Mouse (Mus musculus): ENCODE measurements around the gene Tmem161b. TPM values are rescaled to one million over a fixed set of nuclear protein-coding genes. Genes with fewer than 3 reads are reported as not detected.
"Not testable (repeated sequence)": the region's sequence is repeated elsewhere in the genome, so short reads cannot be mapped to it uniquely, and the experiment has no call there.

Tmem161b gene
- total RNA-seq (2021): 10 to 100 TPM; 11.5 to 11.6 TPM
- long read RNA-seq, experiment 1, transcript Tmem161b-201 (12 exons, 2,857 nt): major isoform, 13 of 21 reads
- long read RNA-seq, experiment 1, partial matches to known transcripts: 0 of 21 reads
- long read RNA-seq, experiment 1, other reads (novel, unspliced or antisense): 8 of 21 reads
- long read RNA-seq, experiment 2, transcript Tmem161b-201 (12 exons, 2,857 nt): major isoform, 9 of 11 reads
- long read RNA-seq, experiment 2, partial matches to known transcripts: 0 of 11 reads
- long read RNA-seq, experiment 2, other reads (novel, unspliced or antisense): 2 of 11 reads

DNA sequence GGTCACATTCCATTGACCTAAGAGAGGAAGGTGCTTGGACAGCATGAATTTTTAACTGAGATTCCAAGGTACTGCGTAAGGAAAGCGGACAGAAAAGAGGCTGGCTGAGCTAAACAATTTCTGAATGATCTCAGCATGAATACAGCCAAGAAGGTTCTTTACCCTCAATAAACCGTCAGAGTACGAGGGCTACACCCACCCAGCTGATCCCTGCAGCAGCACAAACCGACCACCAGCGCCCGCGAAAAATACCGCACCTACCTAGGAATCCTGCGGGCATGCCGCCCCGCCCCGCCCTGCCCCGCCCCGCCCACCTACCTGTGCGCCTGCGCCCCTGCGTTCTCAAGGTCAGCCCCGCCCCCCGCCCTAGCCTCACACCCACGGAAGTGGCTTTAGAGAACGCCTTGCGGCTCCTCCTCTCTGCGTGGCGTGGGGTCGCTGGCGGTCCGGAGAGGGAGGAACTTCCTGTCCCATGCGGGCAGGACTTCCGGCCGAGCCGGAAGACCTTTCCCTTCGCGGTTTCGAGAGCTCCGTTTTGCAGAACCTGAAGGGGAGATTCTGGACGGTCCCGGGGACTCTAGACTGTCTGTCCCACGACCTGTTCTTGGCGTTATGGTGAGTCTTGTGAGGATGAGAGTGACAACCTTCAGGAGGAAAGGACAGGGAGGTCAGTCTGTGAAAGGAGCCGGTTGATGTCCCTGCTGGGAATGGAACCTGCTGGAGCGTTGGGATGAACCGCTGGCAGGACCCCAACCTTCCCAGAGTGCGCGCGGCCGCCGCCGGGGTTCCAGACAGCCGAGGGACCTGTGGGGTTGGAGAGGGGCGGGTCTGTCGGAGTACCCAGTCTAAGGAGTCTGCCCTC, at the start of gene Tmem161b:
Gene Tmem161b, plus strand, starts transcription at position 477 of the 862 bp plus-strand sequence.
- peak; percentile 88 for DNase-seq (ENCODE audit: low spot score)

- not testable (repeated sequence) for DNase-seq (ENCODE audit: low spot score)
Observed at GRCm38 (mm10) chr13:84185835-84186234, 36.3 kb upstream of the Tmem161b start.

- no peak for DNase-seq (ENCODE audit: low spot score)
Observed at GRCm38 (mm10) chr13:84192723-84193122, 29.4 kb upstream of the Tmem161b start.

- no peak for DNase-seq (ENCODE audit: low spot score)
Observed at GRCm38 (mm10) chr13:84222682-84222992, 541 bp downstream of the Tmem161b start.

DNA sequence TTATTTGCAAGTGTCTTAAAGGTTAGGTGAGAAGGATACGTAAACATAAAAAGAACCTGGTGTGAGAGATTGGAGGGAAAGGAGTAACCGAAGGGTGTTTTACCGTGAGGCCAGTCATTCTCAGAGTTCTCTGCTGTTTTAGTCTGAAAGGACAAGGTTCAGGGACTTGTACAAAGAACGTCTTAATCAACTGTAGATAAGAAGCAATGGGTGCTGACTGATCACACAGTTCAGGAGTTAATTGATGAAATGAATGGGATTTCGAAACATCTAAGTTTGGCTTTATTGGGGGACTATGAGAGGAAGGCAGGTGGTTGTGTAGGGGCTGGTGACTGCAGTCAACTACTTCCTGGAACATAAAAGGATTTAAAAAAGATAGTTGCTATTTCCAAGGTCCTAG, 922 bp downstream of the Tmem161b start:
- DNase-seq (ENCODE audit: low spot score): no peak

- DNase-seq (ENCODE audit: low spot score): no peak
Observed at GRCm38 (mm10) chr13:84234019-84234418, 11.9 kb downstream of the Tmem161b start.

DNA sequence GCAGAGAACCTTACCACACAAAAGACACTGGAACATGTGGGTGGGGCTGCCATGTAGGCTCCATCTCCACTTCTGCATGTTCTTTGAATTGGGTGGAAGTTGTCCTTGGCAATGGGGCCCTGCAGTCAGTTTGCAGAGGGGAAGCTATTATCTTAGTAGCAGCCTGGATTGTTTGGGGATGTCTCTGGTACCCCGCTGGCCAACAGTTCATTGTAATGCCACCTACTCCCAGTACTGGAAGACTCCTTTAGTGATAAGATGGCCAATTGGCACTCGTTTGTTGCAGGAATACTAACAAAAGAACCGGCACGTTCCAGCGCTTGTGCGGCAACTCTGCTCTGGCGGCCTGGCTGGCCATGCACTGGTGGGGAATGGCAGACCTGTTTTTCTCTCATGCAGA, 14.7 kb downstream of the Tmem161b start:
- DNase-seq (ENCODE audit: low spot score): no peak

- DNase-seq (ENCODE audit: low spot score): no peak
Observed at GRCm38 (mm10) chr13:84238184-84238583, 16.1 kb downstream of the Tmem161b start.

GRCm38 (mm10) chr13:84248065-84248464, 26.0 kb downstream of the Tmem161b start:
- no peak for DNase-seq (ENCODE audit: low spot score)

DNA sequence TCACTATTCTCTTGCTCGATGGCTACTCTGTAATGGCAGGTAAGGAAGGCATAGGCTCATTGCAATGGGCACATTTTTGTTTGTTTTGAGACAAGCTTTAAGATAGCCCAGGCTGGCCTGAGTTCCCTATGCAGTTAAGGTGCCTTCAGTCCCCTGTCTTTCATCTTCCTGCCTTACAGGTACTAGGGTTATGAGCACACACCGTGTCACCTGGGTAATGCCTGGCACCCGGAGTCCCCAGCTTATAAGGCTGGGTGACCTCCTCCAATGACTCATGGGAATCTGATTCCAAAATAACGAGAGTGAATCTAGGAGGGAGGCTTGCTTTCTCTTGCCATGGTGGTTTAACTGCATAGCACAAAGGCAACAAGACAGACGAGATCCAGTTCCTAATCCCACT, 29.2 kb downstream of the Tmem161b start:
- no peak for DNase-seq (ENCODE audit: low spot score)

DNA sequence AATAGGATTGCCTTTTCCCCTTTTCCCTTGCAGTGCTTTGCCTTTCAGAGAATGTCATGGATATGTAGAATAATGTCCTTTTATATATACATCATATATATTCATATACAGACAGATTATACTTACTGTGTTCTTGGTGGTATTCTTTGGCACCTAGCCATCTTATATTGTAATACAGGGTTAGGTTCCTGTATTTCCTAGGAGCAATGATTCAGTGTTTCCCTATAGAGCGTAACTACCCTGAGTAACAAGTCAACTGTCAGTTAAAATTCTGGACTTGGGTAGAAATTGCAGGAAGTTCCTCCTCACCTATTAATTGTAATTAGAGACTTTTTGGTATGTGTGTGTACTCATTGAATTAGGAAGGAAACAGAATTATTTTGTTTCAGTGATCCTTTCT, 33.0 kb downstream of the Tmem161b start:
- no peak for DNase-seq (ENCODE audit: low spot score)

GRCm38 (mm10) chr13:84264418-84264817, 42.3 kb downstream of the Tmem161b start:
- not testable (repeated sequence) for DNase-seq (ENCODE audit: low spot score)

GRCm38 (mm10) chr13:84276246-84276645, 54.1 kb downstream of the Tmem161b start:
- no peak for DNase-seq (ENCODE audit: low spot score)

GRCm38 (mm10) chr13:84280352-84280751, 58.3 kb downstream of the Tmem161b start:
- DNase-seq (ENCODE audit: low spot score): no peak

DNA sequence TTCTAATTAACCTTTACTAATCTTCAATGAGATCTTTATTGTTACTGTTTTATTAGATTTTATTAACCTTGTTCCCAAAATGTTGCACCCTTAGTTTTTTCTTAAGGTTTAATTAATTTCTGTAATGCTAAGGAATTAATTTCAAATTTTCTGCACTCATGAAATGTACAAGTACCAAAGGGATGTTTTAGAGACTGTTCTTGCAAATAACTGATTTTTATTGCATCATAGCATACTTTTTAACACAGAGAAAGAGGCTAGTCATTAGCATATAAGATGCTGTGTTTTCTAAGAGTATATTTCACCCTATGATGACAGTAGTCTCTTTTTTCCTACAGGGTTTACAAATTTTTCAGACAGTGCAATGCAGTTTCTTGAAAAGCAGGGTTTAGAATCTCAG, 60.9 kb downstream of the Tmem161b start:
- no peak for DNase-seq (ENCODE audit: low spot score)

DNA sequence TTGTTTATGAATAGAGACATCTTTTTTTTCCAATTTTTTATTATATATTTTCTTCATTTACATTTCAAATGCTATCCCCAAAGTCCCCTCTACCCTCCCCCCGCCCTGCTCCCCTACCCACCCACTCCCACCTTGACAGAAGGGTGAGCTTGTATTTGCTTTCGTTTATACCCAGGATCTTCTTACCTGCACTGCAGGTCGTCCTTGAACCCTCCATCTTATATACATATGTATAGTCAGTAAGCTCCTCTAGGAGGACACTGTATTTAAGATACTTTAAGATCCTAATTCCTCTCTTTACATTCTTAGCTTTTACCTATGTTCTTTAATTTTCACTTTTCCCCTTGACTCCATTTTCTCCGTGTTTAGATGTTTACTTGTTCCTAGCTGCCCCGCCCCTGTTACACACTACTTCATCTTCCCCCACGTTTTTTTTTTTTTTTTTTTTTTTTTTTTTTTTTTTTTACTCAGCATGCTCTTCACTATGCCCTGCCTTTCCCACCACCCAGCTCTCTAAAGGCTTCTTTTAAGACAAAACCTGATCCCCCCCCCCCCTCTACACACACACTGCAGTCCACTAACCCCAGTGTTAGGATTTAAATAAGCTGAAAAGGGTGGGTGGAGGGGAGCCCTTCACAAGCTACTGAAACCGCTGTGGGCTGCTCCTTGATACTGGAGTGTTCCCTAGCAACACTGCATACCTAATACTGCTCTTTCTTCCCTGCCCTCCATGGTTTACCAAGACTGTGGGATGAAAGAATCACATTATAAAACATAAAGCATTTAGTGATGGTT, 62.9 kb downstream of the Tmem161b start:
- no peak for DNase-seq (ENCODE audit: low spot score)

DNA sequence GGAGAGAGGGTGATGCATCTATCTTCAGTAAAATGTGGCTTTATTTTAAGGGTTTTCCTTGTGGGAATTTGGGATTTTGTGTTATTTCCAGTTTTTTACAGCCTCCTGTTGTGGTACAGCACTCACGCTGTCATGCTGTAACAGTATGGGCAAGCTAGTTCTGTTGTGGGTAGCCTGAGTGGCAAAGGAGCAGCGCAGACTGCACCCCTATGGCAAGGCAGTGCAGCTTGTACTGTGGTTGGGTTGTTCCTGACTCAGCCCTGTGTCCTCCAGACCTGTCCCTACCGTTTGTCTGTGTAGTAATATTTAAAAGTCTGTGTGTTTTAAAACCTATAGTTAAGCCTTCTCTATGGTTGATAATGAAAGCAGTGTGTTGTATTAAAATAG, 63.5 kb downstream of the Tmem161b start:
- DNase-seq (ENCODE audit: low spot score): no peak

DNA sequence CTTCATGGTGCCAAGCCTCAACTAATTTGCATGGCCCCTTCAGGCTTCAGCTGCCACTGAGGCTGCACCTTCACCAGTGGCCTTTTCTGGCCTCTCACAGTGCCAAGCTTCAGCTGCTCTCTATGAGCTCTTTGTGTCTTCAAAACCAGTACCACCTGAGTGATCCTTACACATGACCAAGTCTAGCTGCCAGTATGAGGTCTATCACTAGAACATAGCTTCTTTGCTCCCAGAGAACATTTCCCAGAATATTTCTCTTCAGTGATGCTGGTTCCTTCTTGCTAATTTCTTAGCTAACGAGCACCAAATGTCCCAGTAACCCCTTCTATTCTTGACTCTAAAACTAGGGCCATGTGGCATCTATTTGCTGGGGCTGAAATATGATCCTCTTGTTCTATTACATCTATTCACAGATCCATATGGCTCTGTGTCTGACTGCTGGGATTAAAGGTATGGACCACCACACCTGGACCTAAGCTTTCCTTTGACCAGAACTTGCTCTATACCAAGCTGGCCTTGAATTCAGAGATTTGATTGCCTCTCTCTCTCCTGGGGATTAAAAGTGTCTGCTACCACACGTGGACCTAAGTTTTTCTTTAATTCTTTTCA, 77.5 kb downstream of the Tmem161b start:
- DNase-seq (ENCODE audit: low spot score): no peak

DNA sequence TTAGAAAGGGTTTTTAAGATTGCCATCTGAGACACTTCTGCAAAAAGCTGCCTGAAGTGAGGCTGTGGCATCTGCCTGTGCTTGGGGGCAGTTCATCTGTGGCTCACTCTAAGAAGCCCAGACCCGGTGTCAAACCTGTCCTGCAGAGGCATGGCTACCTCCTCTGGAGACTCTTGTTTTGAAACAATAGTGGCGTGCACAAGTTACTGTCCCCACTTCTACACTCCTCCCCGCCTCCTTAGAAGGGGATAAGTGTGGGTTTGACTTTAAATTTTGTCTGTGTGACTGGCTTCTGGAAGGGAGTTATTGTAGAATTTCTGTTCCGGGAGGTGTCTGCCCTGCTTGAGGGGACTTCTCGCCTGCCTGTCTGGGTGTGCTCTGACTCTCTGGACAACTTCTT, 121.2 kb downstream of the Tmem161b start:
- no peak for DNase-seq (ENCODE audit: low spot score)

DNA sequence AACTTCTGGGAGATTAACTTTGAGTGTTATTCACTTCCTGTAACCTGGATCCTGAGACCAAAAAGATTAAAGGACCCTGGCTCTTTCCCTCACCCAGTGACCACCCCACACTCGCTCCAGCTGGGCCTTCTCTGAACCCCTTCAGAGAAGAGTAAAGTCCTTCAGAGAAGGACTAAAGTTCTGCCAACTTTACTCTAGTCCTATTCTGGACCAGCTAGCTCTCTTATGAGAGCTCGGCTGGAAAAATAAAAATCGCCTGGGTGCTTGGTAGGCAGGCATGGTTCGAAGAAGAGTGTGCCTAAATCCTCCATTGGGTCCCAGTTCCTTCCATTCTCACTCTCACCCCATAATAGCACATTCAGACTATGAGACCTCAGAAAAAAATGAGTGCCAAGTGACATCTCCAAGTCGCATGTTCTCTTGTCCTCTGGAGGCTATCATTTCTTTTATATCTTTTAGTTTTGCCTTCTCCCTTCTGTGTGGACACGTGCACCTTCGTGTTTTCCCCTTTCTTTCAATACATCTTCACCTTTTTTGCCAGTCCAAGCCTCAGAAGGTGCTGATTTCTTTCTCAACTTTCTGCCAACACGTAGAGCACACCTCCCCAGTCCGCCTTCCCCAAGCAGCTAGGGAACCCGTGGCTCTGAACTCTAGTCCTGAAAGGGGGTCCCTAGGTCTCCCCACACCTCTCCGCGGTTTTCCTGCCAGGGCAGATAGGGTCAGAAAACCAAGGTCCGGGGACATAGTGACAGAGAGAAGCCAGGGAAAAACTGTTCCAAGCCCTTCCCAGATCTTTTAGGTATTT, 121.8 kb downstream of the Tmem161b start:
- no peak for DNase-seq (ENCODE audit: low spot score)

GRCm38 (mm10) chr13:84344711-84345110, 122.6 kb downstream of the Tmem161b start:
- DNase-seq (ENCODE audit: low spot score): no peak
